Mouse (Mus musculus) heart, embryonic 15.5 days (tissue): ENCODE results near the gene Gm28043. TPM values are rescaled to one million over a fixed set of nuclear protein-coding genes. Genes with fewer than 3 reads are reported as not detected.

Source experiments
- ATAC-seq: fragments of 200-750 bp; cut with Nextera tagmentation; replicated peaks from 2 replicates; pipeline ENCODE4 v1.8.0; 2017; ENCODE audit warnings: low read depth, moderate TSS enrichment; ENCODE audit not compliant: insufficient number of reproducible peaks, insufficient read depth, low FRiP score
- H3K27ac ChIP-seq: fragments of 300-500 bp; sonication (generic); 2 replicates; pipeline ENCODE4 v1.5.1; 2015; ENCODE audit warnings: mild to moderate bottlenecking, inconsistent platforms
- H3K27me3 ChIP-seq: fragments of 300-500 bp; sonication (generic); 2 replicates; pipeline ENCODE4 v1.6.1; 2015; ENCODE audit warnings: inconsistent platforms
- H3K36me3 ChIP-seq: fragments of 300-500 bp; sonication (generic); 2 replicates; pipeline ENCODE4 v1.6.1; 2015; ENCODE audit warnings: mild to moderate bottlenecking, inconsistent platforms
- H3K4me1 ChIP-seq: fragments of 300-500 bp; sonication (generic); replicated peaks from 2 replicates; pipeline ENCODE4 v1.6.1; 2015; ENCODE audit warnings: inconsistent platforms
- H3K4me2 ChIP-seq: fragments of 300-500 bp; sonication (generic); 2 replicates; pipeline ENCODE4 v1.6.1; 2015; ENCODE audit warnings: inconsistent platforms, mild to moderate bottlenecking, moderate library complexity
- H3K4me3 ChIP-seq: fragments of 300-500 bp; sonication (generic); 2 replicates; pipeline ENCODE4 v1.5.1; 2015; ENCODE audit warnings: mild to moderate bottlenecking, inconsistent platforms
- H3K9ac ChIP-seq: fragments of 300-500 bp; sonication (generic); 2 replicates; pipeline ENCODE4 v1.6.1; 2015; ENCODE audit warnings: mild to moderate bottlenecking, inconsistent platforms
- H3K9me3 ChIP-seq: fragments of 300-500 bp; sonication (generic); replicated peaks from 2 replicates; pipeline ENCODE4 v1.6.1; 2016; ENCODE audit warnings: inconsistent platforms
- WGBS: fragments of 180-500 bp; shearing (Covaris S2); methylation state at CpG from one replicate; pipeline ENCODE4 v1.1.7; 2015; ENCODE audit warnings: mixed read lengths; 5-methylcytosine and 5-hydroxymethylcytosine counted together
- polyA plus RNA-seq: library from polyadenylated mRNA; unstranded; fragments of >200 nt; fragmentation: Nextera tagmentation; extraction: Ambion mirVana; gene quantifications from 2 replicates; pipeline ENCODE4 v1.2.1, GENCODE M21; 2015

Gene Gm28043
- polyA plus RNA-seq = 1.8 and 2.4 TPM in 2 replicates

GRCm38 (mm10) chr17:29614115-29615023 lies at the start of gene Gm28043, which contains the start of gene Rnf8:
Gm28043 (plus strand) TSS chr17:29614876.
Rnf8 (plus strand) TSS chr17:29614790.
- ATAC-seq = peak; percentile 91

GRCm38 (mm10) chr17:29565521-29565920 lies 49.2 kb upstream of the Gm28043 start:
- no peaks in the 10 kb centered on the region for H3K27me3 ChIP-seq
- no peaks in the 10 kb centered on the region for H3K4me1 ChIP-seq
- no peak overlapping the region for H3K4me3 ChIP-seq
- no peaks in the 10 kb centered on the region for H3K9me3 ChIP-seq
- no peak overlapping the region for H3K27ac ChIP-seq
- no peak overlapping the region for H3K4me2 ChIP-seq
- H3K9ac ChIP-seq = no peak overlapping the region
- no peak for ATAC-seq
- 97% methylated on average over 5 of the region's 5 CpGs for WGBS
- H3K36me3 ChIP-seq = peaks cover 19% of the 10 kb centered on the region

More at GRCm38 (mm10) chr17:29614115-29615023, at the start of gene Gm28043, which contains the start of gene Rnf8:
- Histone ChIP-seq H3K4me2 (peak within 1 kb of the TSS; percentile 76), H3K27me3 (no peaks in the 10 kb centered on the region), H3K27ac (peak within 1 kb of the TSS; percentile 95), H3K36me3 (peaks cover 3% of the 10 kb centered on the region; the same call in 1 of the 2 replicates), H3K9me3 (no peaks in the 10 kb centered on the region), H3K9ac (peak within 1 kb of the TSS; percentile 94), H3K4me1 (peaks cover 33% of the 10 kb centered on the region), H3K4me3 (peak within 1 kb of the TSS; percentile 82)
- WGBS = 1% methylated on average over 52 of the region's 52 CpGs

GRCm38 (mm10) chr17:29568435-29568834 lies 46.2 kb upstream of the Gm28043 start:
- H3K4me2 ChIP-seq = no peak overlapping the region
- 86% methylated on average over 15 of the region's 15 CpGs for whole genome bisulfite sequencing
- no peak overlapping the region for H3K27ac ChIP-seq
- no peaks in the 10 kb centered on the region for H3K9me3 ChIP-seq
- peaks cover 37% of the 10 kb centered on the region for H3K36me3 ChIP-seq
- no peaks in the 10 kb centered on the region for H3K27me3 ChIP-seq
- no peak overlapping the region for H3K4me3 ChIP-seq
- no peak overlapping the region for H3K9ac ChIP-seq
- no peaks in the 10 kb centered on the region for H3K4me1 ChIP-seq
- no peak for ATAC-seq

GRCm38 (mm10) chr17:29569831-29570230 lies 44.8 kb upstream of the Gm28043 start:
- H3K4me1 ChIP-seq = peaks cover 3% of the 10 kb centered on the region; the same call in 1 of the 2 replicates
- 82% methylated on average over 6 of the region's 6 CpGs for WGBS
- H3K36me3 ChIP-seq = peaks cover 35% of the 10 kb centered on the region
- no peak overlapping the region for H3K4me2 ChIP-seq
- H3K27ac ChIP-seq = no peak overlapping the region
- H3K4me3 ChIP-seq = no peak overlapping the region
- no peaks in the 10 kb centered on the region for H3K27me3 ChIP-seq
- no peak for ATAC-seq
- no peaks in the 10 kb centered on the region for H3K9me3 ChIP-seq
- H3K9ac ChIP-seq = no peak overlapping the region

GRCm38 (mm10) chr17:29579579-29580126 lies 35.0 kb upstream of the Gm28043 start:
- Histone ChIP-seq H3K9ac (no peak overlapping the region), H3K4me3 (no peak overlapping the region), H3K27ac (no peak overlapping the region), H3K27me3 (no peaks in the 10 kb centered on the region), H3K36me3 (peaks cover 38% of the 10 kb centered on the region), H3K4me2 (no peak overlapping the region), H3K4me1 (peaks cover 13% of the 10 kb centered on the region; the same call in 1 of the 2 replicates), H3K9me3 (no peaks in the 10 kb centered on the region)
- 89% methylated on average over 4 of the region's 4 CpGs for WGBS
- no peak for ATAC-seq

GRCm38 (mm10) chr17:29583569-29583968 lies 31.1 kb upstream of the Gm28043 start:
- Histone ChIP-seq H3K36me3 (peaks cover 25% of the 10 kb centered on the region), H3K27me3 (no peaks in the 10 kb centered on the region), H3K4me1 (no peaks in the 10 kb centered on the region), H3K9me3 (no peaks in the 10 kb centered on the region), H3K4me3 (no peak overlapping the region), H3K9ac (no peak overlapping the region), H3K27ac (no peak overlapping the region), H3K4me2 (no peak overlapping the region)
- WGBS = 73% methylated on average over 5 of the region's 5 CpGs
- ATAC-seq = no peak

- no peak overlapping the region for H3K4me3 ChIP-seq
- H3K9ac ChIP-seq = no peak overlapping the region
- H3K27me3 ChIP-seq = no peaks in the 10 kb centered on the region
- no peaks in the 10 kb centered on the region for H3K9me3 ChIP-seq
- peaks cover 7% of the 10 kb centered on the region for H3K4me1 ChIP-seq
- no peak overlapping the region for H3K27ac ChIP-seq
- 77% methylated on average over 5 of the region's 5 CpGs for WGBS
- no peak overlapping the region for H3K4me2 ChIP-seq
- H3K36me3 ChIP-seq = peaks cover 20% of the 10 kb centered on the region
- no peak for ATAC-seq
These were observed 30.4 kb upstream of the Gm28043 start for GRCm38 (mm10) chr17:29584306-29584705.

GRCm38 (mm10) chr17:29584737-29585136 lies 29.9 kb upstream of the Gm28043 start:
- WGBS = 76% methylated on average over 3 of the region's 3 CpGs
- H3K27ac ChIP-seq = no peak overlapping the region
- no peak for ATAC-seq

GRCm38 (mm10) chr17:29585446-29585845 lies 29.2 kb upstream of the Gm28043 start:
- H3K9ac ChIP-seq = no peak overlapping the region
- no peak for ATAC-seq
- H3K36me3 ChIP-seq = peaks cover 16% of the 10 kb centered on the region
- H3K9me3 ChIP-seq = no peaks in the 10 kb centered on the region
- no peak overlapping the region for H3K27ac ChIP-seq
- peaks cover 14% of the 10 kb centered on the region for H3K4me1 ChIP-seq
- H3K4me3 ChIP-seq = no peak overlapping the region
- 82% methylated on average over 4 of the region's 6 CpGs for WGBS
- no peaks in the 10 kb centered on the region for H3K27me3 ChIP-seq
- no peak overlapping the region for H3K4me2 ChIP-seq

More at GRCm38 (mm10) chr17:29584737-29585136, 29.9 kb upstream of the Gm28043 start:
- Histone ChIP-seq H3K36me3 (peaks cover 16% of the 10 kb centered on the region), H3K9me3 (no peaks in the 10 kb centered on the region), H3K4me2 (no peak overlapping the region), H3K4me1 (peaks cover 12% of the 10 kb centered on the region), H3K4me3 (no peak overlapping the region), H3K27me3 (no peaks in the 10 kb centered on the region), H3K9ac (no peak overlapping the region)

- Histone ChIP-seq H3K4me2 (no peak overlapping the region), H3K4me3 (no peak overlapping the region), H3K27me3 (no peaks in the 10 kb centered on the region), H3K4me1 (peaks cover 14% of the 10 kb centered on the region), H3K27ac (no peak overlapping the region), H3K36me3 (peaks cover 6% of the 10 kb centered on the region; the same call in 1 of the 2 replicates), H3K9ac (no peak overlapping the region), H3K9me3 (no peaks in the 10 kb centered on the region)
- WGBS = 81% methylated on average over 9 of the region's 9 CpGs
- no peak for ATAC-seq
These were observed 27.8 kb upstream of the Gm28043 start for GRCm38 (mm10) chr17:29586921-29587320.

GRCm38 (mm10) chr17:29589221-29589898 lies 25.3 kb upstream of the Gm28043 start:
- Histone ChIP-seq H3K4me1 (peaks cover 21% of the 10 kb centered on the region), H3K4me2 (no peak overlapping the region), H3K9ac (no peak overlapping the region), H3K4me3 (no peak overlapping the region), H3K9me3 (no peaks in the 10 kb centered on the region), H3K27ac (peak overlapping the region; percentile 36), H3K36me3 (no peaks in the 10 kb centered on the region), H3K27me3 (no peaks in the 10 kb centered on the region)
- 57% methylated on average over 11 of the region's 11 CpGs for WGBS
- no peak for ATAC-seq
